Mouse (Mus musculus) ES-E14 (cell line): ENCODE measurements at regions not wholly inside any gene's neighbourhood (a gene's known extent, or its start where the extent isn't known, plus 50 kb on each side); places are given as distances from the start of the nearest gene placed in this dataset.

ENCODE experiments used
- DNase-seq: peaks from one replicate; pipeline ENCODE4 v3.0.0-alpha.2; 2013; ENCODE audit warnings: low read depth, low spot score
- H3K27ac ChIP-seq: 2 replicates; pipeline ENCODE4 v1.5.1; 2012; ENCODE audit warnings: low read depth, mild to moderate bottlenecking, low read length, moderate library complexity, mixed read lengths; ENCODE audit not compliant: poor library complexity, insufficient read depth, severe bottlenecking
- H3K36me3 ChIP-seq: 2 replicates; pipeline ENCODE4 v1.6.1; 2012; ENCODE audit warnings: mild to moderate bottlenecking, low read length, moderate library complexity, mixed read lengths; ENCODE audit not compliant: control insufficient read depth, poor library complexity, insufficient read depth, severe bottlenecking
- H3K4me1 ChIP-seq, 2 experiments: fragments of 150-350 bp in 1 of 2; sonication (generic) in 1 of 2; 2 replicates each; pipeline ENCODE4 v1.6.1; 2012; ENCODE audit warnings: low read length in 2 of 2, mild to moderate bottlenecking in 1 of 2, mixed read lengths in 1 of 2; ENCODE audit not compliant: control insufficient read depth in 2 of 2, insufficient read depth in 2 of 2, poor library complexity in 1 of 2
- H3K4me3 ChIP-seq, 2 experiments: fragments of 150-350 bp in 1 of 2; sonication (generic) in 1 of 2; 2 replicates each; pipeline ENCODE4 v1.5.1; 2012; ENCODE audit warnings: low read length in 2 of 2, low read depth in 1 of 2, mild to moderate bottlenecking in 1 of 2, mixed read lengths in 1 of 2; ENCODE audit not compliant: insufficient read depth in 1 of 2, poor library complexity in 1 of 2, severe bottlenecking in 1 of 2
- H3K9ac ChIP-seq: 2 replicates; pipeline ENCODE4 v1.6.1; 2012; ENCODE audit warnings: low read depth, mild to moderate bottlenecking, low read length, mixed read lengths; ENCODE audit not compliant: poor library complexity, insufficient read depth, severe bottlenecking
- H3K9me3 ChIP-seq: fragments of 150-350 bp; sonication (generic); 2 replicates; pipeline ENCODE4 v1.6.1; 2012; ENCODE audit warnings: low read depth, mild to moderate bottlenecking, low read length; ENCODE audit not compliant: control insufficient read depth, insufficient read depth
- CHD2 ChIP-seq: IDR thresholded peaks from 2 replicates; pipeline ENCODE4 v1.6.1; 2014; ENCODE audit warnings: mild to moderate bottlenecking, low read depth, low read length, inconsistent platforms
- HCFC1 ChIP-seq: IDR thresholded peaks from 2 replicates; pipeline ENCODE4 v1.6.1; 2012; ENCODE audit warnings: low read length, inconsistent platforms, borderline replicate concordance; ENCODE audit not compliant: insufficient read depth
- MAFK ChIP-seq: IDR thresholded peaks from 2 replicates; pipeline ENCODE4 v1.6.1; 2014; ENCODE audit warnings: mild to moderate bottlenecking, low read depth, low read length, inconsistent platforms; ENCODE audit not compliant: insufficient read depth
- ZC3H11A ChIP-seq: IDR thresholded peaks from 2 replicates; pipeline ENCODE4 v1.6.1; 2012; ENCODE audit warnings: low read depth, mild to moderate bottlenecking, inconsistent platforms, low read length, borderline replicate concordance
- ZNF384 ChIP-seq: IDR thresholded peaks from 2 replicates; pipeline ENCODE4 v1.6.1; 2012; ENCODE audit warnings: low read depth, low read length, inconsistent platforms
- in situ Hi-C, 2 experiments: fragments of 600-800 bp; cut with MboI; formaldehyde crosslinking; loops; one replicate each; pipeline ENCODE4 v1.15.1; 2025; ENCODE audit warnings: low sequenced_read_pairs in 2 of 2, inconsistent platforms in 1 of 2; ENCODE audit not compliant: unreplicated experiment in 2 of 2

- no peak overlapping the region for H3K27ac ChIP-seq
- no peak for DNase-seq
- H3K9ac ChIP-seq: no peak overlapping the region
- H3K9me3 ChIP-seq: no peaks in the 10 kb centered on the region
- in situ Hi-C loops: no loop called here
- TF ChIP-seq ZNF384 (no peak), HCFC1 (no peak), MAFK (no peak), CHD2 (no peak), ZC3H11A (no peak)
- no peaks in the 10 kb centered on the region for H3K36me3 ChIP-seq
- no peak overlapping the region for H3K4me3 ChIP-seq
- H3K4me1 ChIP-seq: no peaks in the 10 kb centered on the region
Observed at GRCm38 (mm10) chr17:14578194-14578593, 115.8 kb downstream of the Thbs2 start.

GRCm38 (mm10) chr17:14576159-14576558 is 117.9 kb downstream of the Thbs2 start:
- Histone ChIP-seq H3K4me3 (no peak overlapping the region), H3K27ac (no peak overlapping the region), H3K4me1 (no peaks in the 10 kb centered on the region), H3K9me3 (no peaks in the 10 kb centered on the region), H3K9ac (no peak overlapping the region), H3K36me3 (no peaks in the 10 kb centered on the region)
- DNase-seq: no peak
- no peak for TF ChIP-seq HCFC1
- no peak for TF ChIP-seq MAFK
- TF ChIP-seq ZC3H11A: no peak
- TF ChIP-seq CHD2: no peak
- TF ChIP-seq ZNF384: no peak
- in situ Hi-C loops: no loop called here

DNA sequence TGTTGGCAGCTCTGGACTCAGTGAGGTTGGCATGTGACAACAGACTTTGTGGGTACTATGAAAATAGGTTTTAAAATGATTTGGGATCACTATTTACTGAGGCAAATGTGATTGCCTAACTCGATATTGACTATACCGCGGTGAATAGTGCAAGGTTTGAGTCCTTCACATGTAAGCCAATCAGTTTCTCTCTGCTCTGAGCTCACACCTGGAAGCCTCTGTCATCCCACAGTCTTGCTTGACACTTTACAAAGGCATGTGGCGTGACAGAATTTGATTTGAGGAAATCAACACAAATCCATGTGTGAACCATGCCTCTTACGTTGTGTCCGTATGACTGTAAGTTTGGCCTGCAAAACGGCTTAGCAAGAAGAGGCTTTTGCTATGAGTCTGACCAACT is 122.9 kb downstream of the Thbs2 start:
- no peaks in the 10 kb centered on the region for H3K36me3 ChIP-seq
- H3K9ac ChIP-seq: no peak overlapping the region
- in situ Hi-C loops: no loop called here
- TF ChIP-seq ZNF384: no peak
- TF ChIP-seq HCFC1: no peak
- TF ChIP-seq MAFK: no peak
- no peak for TF ChIP-seq CHD2
- no peak for TF ChIP-seq ZC3H11A
- no peaks in the 10 kb centered on the region for H3K4me1 ChIP-seq
- H3K4me3 ChIP-seq: no peak overlapping the region
- no peak overlapping the region for H3K27ac ChIP-seq
- DNase-seq: no peak
- no peaks in the 10 kb centered on the region for H3K9me3 ChIP-seq

DNA sequence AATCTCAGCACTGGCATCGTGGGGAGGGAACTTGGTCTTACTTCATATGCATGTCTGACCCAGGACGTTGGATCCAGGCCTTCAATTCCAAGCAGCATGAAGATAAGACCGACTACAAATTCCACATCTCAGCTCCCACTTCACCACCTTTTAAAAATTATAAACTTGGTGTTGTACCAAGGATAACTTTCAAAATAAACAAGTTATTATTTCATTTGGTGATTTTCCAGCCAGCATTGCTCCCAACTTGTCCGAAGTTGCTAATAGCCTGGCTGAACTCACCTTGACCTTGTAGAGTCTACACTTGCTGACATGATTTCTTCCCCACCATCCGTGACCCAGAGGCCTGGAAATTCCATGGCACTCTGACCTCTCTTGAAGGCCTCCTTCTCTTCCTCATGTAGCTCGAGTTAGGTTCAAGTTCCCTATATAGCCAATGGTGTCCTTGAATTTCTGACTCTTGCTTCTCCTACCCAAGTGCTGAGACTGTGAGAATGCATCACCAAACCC is 123.7 kb downstream of the Thbs2 start:
- H3K4me1 ChIP-seq: no peaks in the 10 kb centered on the region
- TF ChIP-seq HCFC1 (no peak), ZNF384 (no peak), MAFK (no peak), CHD2 (no peak), ZC3H11A (no peak)
- H3K9me3 ChIP-seq: no peaks in the 10 kb centered on the region
- in situ Hi-C loops: no loop called here
- no peak overlapping the region for H3K27ac ChIP-seq
- no peaks in the 10 kb centered on the region for H3K36me3 ChIP-seq
- DNase-seq: no peak
- H3K4me3 ChIP-seq: no peak overlapping the region
- no peak overlapping the region for H3K9ac ChIP-seq

DNA sequence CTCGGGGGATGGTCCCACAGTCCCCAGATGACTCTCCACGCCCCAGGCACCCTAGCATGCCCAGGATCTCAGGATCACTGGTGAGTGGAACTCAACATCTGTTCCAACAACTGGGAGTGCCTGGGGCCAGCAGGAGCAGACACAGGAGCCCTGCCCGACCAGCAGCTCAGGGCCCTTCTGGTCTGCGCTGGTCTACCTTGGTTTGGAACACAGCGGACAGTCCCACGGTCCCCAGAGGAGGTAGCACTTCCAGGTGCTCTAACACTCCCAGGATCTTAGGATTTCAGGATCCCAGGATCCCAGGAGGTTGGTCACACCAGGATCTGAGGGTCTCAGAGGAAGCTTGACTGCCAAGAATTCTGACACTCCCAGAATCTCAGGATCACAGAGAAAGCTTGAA is 131.8 kb downstream of the Thbs2 start:
- H3K27ac ChIP-seq: no peak overlapping the region
- no peaks in the 10 kb centered on the region for H3K4me1 ChIP-seq
- H3K9me3 ChIP-seq: no peaks in the 10 kb centered on the region
- no peak overlapping the region for H3K9ac ChIP-seq
- no peak for TF ChIP-seq MAFK
- no peaks in the 10 kb centered on the region for H3K36me3 ChIP-seq
- in situ Hi-C loops: no loop called here
- H3K4me3 ChIP-seq: no peak overlapping the region
- DNase-seq: no peak
